Mouse (Mus musculus): ENCODE results near the gene Ttyh3.

The Ttyh3 gene

GRCm38 (mm10) chr5:140609511-140610272 is 39.1 kb downstream of the Ttyh3 start:
- peak; percentile 42 for DNase-seq (ENCODE audit: low spot score)

- peak; percentile 74 for DNase-seq (ENCODE audit: low spot score)
Observed at GRCm38 (mm10) chr5:140608634-140609015, 40.2 kb downstream of the Ttyh3 start.

GRCm38 (mm10) chr5:140607836-140608633 is 40.8 kb downstream of the Ttyh3 start:
- DNase-seq (ENCODE audit: low spot score): peak; percentile 26

GRCm38 (mm10) chr5:140607001-140607835 is 41.6 kb downstream of the Ttyh3 start, which contains the start of gene Lfng:
Gene Lfng, plus strand, starts transcription at chr5:140607320.
- peak; percentile 98 for DNase-seq (ENCODE audit: low spot score)

- peak; percentile 47 for DNase-seq (ENCODE audit: low spot score)
Observed at GRCm38 (mm10) chr5:140606386-140606785, 42.4 kb downstream of the Ttyh3 start.

- DNase-seq (ENCODE audit: low spot score): peak; percentile 52
Observed at GRCm38 (mm10) chr5:140605228-140605627, 43.6 kb downstream of the Ttyh3 start.

- DNase-seq (ENCODE audit: low spot score): no peak
Observed at GRCm38 (mm10) chr5:140604386-140604785, 44.4 kb downstream of the Ttyh3 start.

GRCm38 (mm10) chr5:140602540-140602939 is 46.3 kb downstream of the Ttyh3 start:
- no peak for DNase-seq (ENCODE audit: low spot score)

- no peak for DNase-seq (ENCODE audit: low spot score)
Observed at GRCm38 (mm10) chr5:140601712-140602111, 47.1 kb downstream of the Ttyh3 start.

GRCm38 (mm10) chr5:140599939-140600338 is 48.9 kb downstream of the Ttyh3 start:
- peak; percentile 24 for DNase-seq (ENCODE audit: low spot score)

GRCm38 (mm10) chr5:140597787-140598186 is 51.0 kb downstream of the Ttyh3 start:
- no peak for DNase-seq (ENCODE audit: low spot score)

- no peak for DNase-seq (ENCODE audit: low spot score)
Observed at GRCm38 (mm10) chr5:140596927-140597588, 51.8 kb downstream of the Ttyh3 start.

GRCm38 (mm10) chr5:140596426-140596825 is 52.4 kb downstream of the Ttyh3 start:
- no peak for DNase-seq (ENCODE audit: low spot score)

GRCm38 (mm10) chr5:140594846-140595245 is 54.0 kb downstream of the Ttyh3 start:
- DNase-seq (ENCODE audit: low spot score): no peak

GRCm38 (mm10) chr5:140589082-140589774 is 59.6 kb downstream of the Ttyh3 start:
- DNase-seq (ENCODE audit: low spot score): no peak

GRCm38 (mm10) chr5:140583732-140584368 is 65.0 kb downstream of the Ttyh3 start:
- peak; percentile 89 for DNase-seq (ENCODE audit: low spot score)

GRCm38 (mm10) chr5:140582995-140583731 is 65.7 kb downstream of the Ttyh3 start:
- DNase-seq (ENCODE audit: low spot score): peak; percentile 54

- peak; percentile 84 for DNase-seq (ENCODE audit: low spot score)
Observed at GRCm38 (mm10) chr5:140581569-140581968, 67.3 kb downstream of the Ttyh3 start.

GRCm38 (mm10) chr5:140579771-140580170 is 69.1 kb downstream of the Ttyh3 start:
- DNase-seq (ENCODE audit: low spot score): peak; percentile 81

- DNase-seq (ENCODE audit: low spot score): no peak
Observed at GRCm38 (mm10) chr5:140579221-140579620, 69.6 kb downstream of the Ttyh3 start.
